Mouse (Mus musculus): ENCODE results near the gene Emp2. TPM values are rescaled to one million over a fixed set of nuclear protein-coding genes. Genes with fewer than 3 reads are reported as not detected.

The Emp2 gene
- polyA plus RNA-seq, 1 experiment = 22.3 TPM

- peak; percentile 33 for DNase-seq
- Histone ChIP-seq H3K27me3 (replicated peaks; ENCODE audit: control insufficient read depth, insufficient read depth, low read length) (no peaks in the 10 kb centered on the region), H3K4me1 (ENCODE audit: control insufficient read depth, insufficient read depth, low read length) (no peaks in the 10 kb centered on the region), H3K36me3 (ENCODE audit: control insufficient read depth, insufficient read depth, low read length) (no peaks in the 10 kb centered on the region), H3K4me3 (ENCODE audit: insufficient read depth, low read depth, low read length) (no peak overlapping the region), H3K27ac (ENCODE audit: insufficient read depth, low read depth, low read length) (no peak overlapping the region)
- WGBS = 39% methylated on average over 5 of the region's 5 CpGs
- no peak for TF ChIP-seq CTCF (conservative IDR thresholded peaks at IDR 0.05; ENCODE audit: insufficient read depth, insufficient read length, low read depth, low read length)
- TF ChIP-seq POLR2A (IDR thresholded peaks at IDR 0.05; ENCODE audit: low read depth, low read length) = no peak
Observed at GRCm38 (mm10) chr16:10349436-10349835, 35.7 kb upstream of the Emp2 start.

GRCm38 (mm10) chr16:10347551-10347950 lies 33.8 kb upstream of the Emp2 start:
- no peaks in the 10 kb centered on the region for H3K36me3 ChIP-seq (ENCODE audit: control insufficient read depth, insufficient read depth, low read length)
- no peaks in the 10 kb centered on the region for H3K27me3 ChIP-seq (replicated peaks; ENCODE audit: control insufficient read depth, insufficient read depth, low read length)
- DNase-seq = peak; percentile 16
- TF ChIP-seq POLR2A (IDR thresholded peaks at IDR 0.05; ENCODE audit: low read depth, low read length) (no peak), CTCF (conservative IDR thresholded peaks at IDR 0.05; ENCODE audit: insufficient read depth, insufficient read length, low read depth, low read length) (no peak)
- WGBS = 80% methylated on average over 7 of the region's 7 CpGs
- no peak overlapping the region for H3K27ac ChIP-seq (ENCODE audit: insufficient read depth, low read depth, low read length)
- H3K4me1 ChIP-seq (ENCODE audit: control insufficient read depth, insufficient read depth, low read length) = no peaks in the 10 kb centered on the region
- H3K4me3 ChIP-seq (ENCODE audit: insufficient read depth, low read depth, low read length) = no peak overlapping the region

GRCm38 (mm10) chr16:10341110-10341509 lies 27.3 kb upstream of the Emp2 start:
- no peaks in the 10 kb centered on the region for H3K4me1 ChIP-seq (ENCODE audit: control insufficient read depth, insufficient read depth, low read length)
- TF ChIP-seq POLR2A (IDR thresholded peaks at IDR 0.05; ENCODE audit: low read depth, low read length) = no peak
- TF ChIP-seq CTCF (conservative IDR thresholded peaks at IDR 0.05; ENCODE audit: insufficient read depth, insufficient read length, low read depth, low read length) = no peak
- no peaks in the 10 kb centered on the region for H3K27me3 ChIP-seq (replicated peaks; ENCODE audit: control insufficient read depth, insufficient read depth, low read length)
- WGBS = 70% methylated on average over 4 of the region's 4 CpGs
- H3K36me3 ChIP-seq (ENCODE audit: control insufficient read depth, insufficient read depth, low read length) = no peaks in the 10 kb centered on the region
- DNase-seq = no peak
- no peak overlapping the region for H3K27ac ChIP-seq (ENCODE audit: insufficient read depth, low read depth, low read length)
- H3K4me3 ChIP-seq (ENCODE audit: insufficient read depth, low read depth, low read length) = no peak overlapping the region

GRCm38 (mm10) chr16:10339930-10340329 lies 26.2 kb upstream of the Emp2 start:
- DNase-seq = no peak
- Histone ChIP-seq H3K36me3 (ENCODE audit: control insufficient read depth, insufficient read depth, low read length) (no peaks in the 10 kb centered on the region), H3K27me3 (replicated peaks; ENCODE audit: control insufficient read depth, insufficient read depth, low read length) (no peaks in the 10 kb centered on the region), H3K4me1 (ENCODE audit: control insufficient read depth, insufficient read depth, low read length) (no peaks in the 10 kb centered on the region), H3K4me3 (ENCODE audit: insufficient read depth, low read depth, low read length) (no peak overlapping the region), H3K27ac (ENCODE audit: insufficient read depth, low read depth, low read length) (no peak overlapping the region)
- 91% methylated on average over 10 of the region's 10 CpGs for WGBS
- no peak for TF ChIP-seq POLR2A (IDR thresholded peaks at IDR 0.05; ENCODE audit: low read depth, low read length)
- no peak for TF ChIP-seq CTCF (conservative IDR thresholded peaks at IDR 0.05; ENCODE audit: insufficient read depth, insufficient read length, low read depth, low read length)

GRCm38 (mm10) chr16:10338601-10339000 lies 24.8 kb upstream of the Emp2 start:
- no peak for DNase-seq
- WGBS = 92% methylated on average over 5 of the region's 5 CpGs
- Histone ChIP-seq H3K36me3 (ENCODE audit: control insufficient read depth, insufficient read depth, low read length) (no peaks in the 10 kb centered on the region), H3K27ac (ENCODE audit: insufficient read depth, low read depth, low read length) (no peak overlapping the region), H3K4me1 (ENCODE audit: control insufficient read depth, insufficient read depth, low read length) (no peaks in the 10 kb centered on the region), H3K27me3 (replicated peaks; ENCODE audit: control insufficient read depth, insufficient read depth, low read length) (no peaks in the 10 kb centered on the region), H3K4me3 (ENCODE audit: insufficient read depth, low read depth, low read length) (no peak overlapping the region)
- no peak for TF ChIP-seq CTCF (conservative IDR thresholded peaks at IDR 0.05; ENCODE audit: insufficient read depth, insufficient read length, low read depth, low read length)
- TF ChIP-seq POLR2A (IDR thresholded peaks at IDR 0.05; ENCODE audit: low read depth, low read length) = no peak

- Histone ChIP-seq H3K27ac (ENCODE audit: insufficient read depth, low read depth, low read length) (no peak overlapping the region), H3K27me3 (replicated peaks; ENCODE audit: control insufficient read depth, insufficient read depth, low read length) (no peaks in the 10 kb centered on the region), H3K36me3 (ENCODE audit: control insufficient read depth, insufficient read depth, low read length) (no peaks in the 10 kb centered on the region), H3K4me3 (ENCODE audit: insufficient read depth, low read depth, low read length) (no peak overlapping the region), H3K4me1 (ENCODE audit: control insufficient read depth, insufficient read depth, low read length) (no peaks in the 10 kb centered on the region)
- TF ChIP-seq POLR2A (IDR thresholded peaks at IDR 0.05; ENCODE audit: low read depth, low read length) = no peak
- no peak for TF ChIP-seq CTCF (conservative IDR thresholded peaks at IDR 0.05; ENCODE audit: insufficient read depth, insufficient read length, low read depth, low read length)
- DNase-seq = no peak
- WGBS = 86% methylated on average over 13 of the region's 13 CpGs
Observed at GRCm38 (mm10) chr16:10337422-10338197, 23.8 kb upstream of the Emp2 start.

- DNase-seq = no peak
- no peak for TF ChIP-seq POLR2A (IDR thresholded peaks at IDR 0.05; ENCODE audit: low read depth, low read length)
- TF ChIP-seq CTCF (conservative IDR thresholded peaks at IDR 0.05; ENCODE audit: insufficient read depth, insufficient read length, low read depth, low read length) = no peak
- Histone ChIP-seq H3K27ac (ENCODE audit: insufficient read depth, low read depth, low read length) (no peak overlapping the region), H3K4me3 (ENCODE audit: insufficient read depth, low read depth, low read length) (no peak overlapping the region), H3K4me1 (ENCODE audit: control insufficient read depth, insufficient read depth, low read length) (no peaks in the 10 kb centered on the region), H3K36me3 (ENCODE audit: control insufficient read depth, insufficient read depth, low read length) (no peaks in the 10 kb centered on the region), H3K27me3 (replicated peaks; ENCODE audit: control insufficient read depth, insufficient read depth, low read length) (no peaks in the 10 kb centered on the region)
- 92% methylated on average over 19 of the region's 19 CpGs for WGBS
Observed at GRCm38 (mm10) chr16:10336454-10337421, 23.0 kb upstream of the Emp2 start.
